Mouse (Mus musculus): Measurements from ENCODE around the gene Gipc2. TPM values are rescaled to one million over a fixed set of nuclear protein-coding genes. Genes with fewer than 3 reads are reported as not detected.

The Gipc2 gene
- polyA plus RNA-seq, 1 experiment from 2014 or later: 1.5 TPM

DNA sequence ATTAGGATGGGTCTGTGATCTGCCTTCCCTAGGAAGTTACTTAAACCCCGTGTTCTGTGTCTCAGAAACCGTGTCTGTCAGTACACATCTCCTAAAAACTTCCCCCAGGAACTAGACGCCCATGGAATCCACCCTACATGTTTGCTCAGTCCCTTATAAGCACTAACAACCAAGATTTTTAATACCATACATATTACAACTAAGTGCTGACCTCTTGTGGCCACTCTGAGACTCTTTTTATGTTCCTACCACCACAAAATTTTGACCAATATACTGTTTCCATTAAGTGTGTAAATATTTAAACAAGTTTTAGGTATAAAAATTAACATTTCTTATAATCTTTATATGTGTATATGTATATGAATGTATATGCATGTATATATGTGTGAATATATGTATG is 71.0 kb downstream of the Gipc2 start:
- Histone ChIP-seq H3K9me3 (ENCODE audit: control insufficient read depth, low read length) (no peaks in the 10 kb centered on the region), H3K27ac (ENCODE audit: low read depth, low read length) (no peak overlapping the region), H3K9ac (ENCODE audit: low read length) (no peak overlapping the region), H3K36me3 (ENCODE audit: control insufficient read depth, insufficient read depth, low read length) (no peaks in the 10 kb centered on the region), H3K4me3 (ENCODE audit: low read depth, low read length) (no peak overlapping the region), H3K4me2 (no peak overlapping the region), H3K4me1 (ENCODE audit: control insufficient read depth, insufficient read depth, low read length) (no peaks in the 10 kb centered on the region), H3K27me3 (ENCODE audit: control insufficient read depth, insufficient read depth, low read length) (no peaks in the 10 kb centered on the region)
- peak; percentile 31; the same call in 1 of the 2 replicates for ATAC-seq (ENCODE audit: low FRiP score)
- 10% methylated on average over 3 of the region's 3 CpGs for WGBS
- peak; percentile 85 for DNase-seq (ENCODE audit: low spot score, missing footprints)

DNA sequence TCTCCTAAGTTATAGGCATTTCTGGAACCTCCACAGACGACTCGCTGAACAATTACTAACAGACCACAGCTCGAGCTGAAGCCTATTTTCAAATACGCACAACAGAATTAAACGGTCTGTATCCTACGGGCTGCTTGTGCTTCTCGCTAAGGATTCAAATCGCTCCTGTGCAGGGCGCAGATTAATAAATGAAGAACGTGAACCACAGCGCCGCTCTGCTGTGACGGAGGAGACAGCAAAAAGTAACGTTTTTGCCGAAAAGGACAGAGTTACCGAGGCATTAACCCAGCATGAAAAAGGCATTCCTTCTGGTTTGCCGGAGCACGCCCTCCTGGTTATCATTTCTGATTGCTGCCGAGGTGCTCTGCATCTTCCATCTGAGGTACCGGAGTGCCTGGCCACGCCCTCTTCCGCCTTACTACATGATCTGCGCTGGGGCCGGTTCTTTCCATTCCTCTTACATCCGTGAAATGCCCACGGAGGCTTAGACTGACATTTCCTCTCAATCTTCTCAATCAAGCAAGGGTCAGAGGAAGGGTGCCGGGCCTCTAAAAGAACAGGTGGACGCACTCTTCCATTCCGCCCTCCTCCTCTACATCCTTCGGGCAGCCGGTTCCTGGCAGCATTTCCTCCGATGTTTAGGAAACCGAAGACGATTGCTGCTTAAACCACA is 73.5 kb downstream of the Gipc2 start:
- Histone ChIP-seq H3K4me1 (ENCODE audit: control insufficient read depth, insufficient read depth, low read length) (no peaks in the 10 kb centered on the region), H3K27ac (ENCODE audit: low read depth, low read length) (no peak overlapping the region), H3K4me2 (peak overlapping the region; percentile 44), H3K9me3 (ENCODE audit: control insufficient read depth, low read length) (no peaks in the 10 kb centered on the region), H3K9ac (ENCODE audit: low read length) (no peak overlapping the region; the same call in 1 of the 2 replicates), H3K4me3 (ENCODE audit: low read depth, low read length) (peak overlapping the region; percentile 19), H3K27me3 (ENCODE audit: control insufficient read depth, insufficient read depth, low read length) (no peaks in the 10 kb centered on the region), H3K36me3 (ENCODE audit: control insufficient read depth, insufficient read depth, low read length) (no peaks in the 10 kb centered on the region)
- ATAC-seq (ENCODE audit: low FRiP score) (no peak), DNase-seq (ENCODE audit: low spot score, missing footprints) (no peak)
- WGBS: 60% methylated on average over 34 of the region's 34 CpGs

DNA sequence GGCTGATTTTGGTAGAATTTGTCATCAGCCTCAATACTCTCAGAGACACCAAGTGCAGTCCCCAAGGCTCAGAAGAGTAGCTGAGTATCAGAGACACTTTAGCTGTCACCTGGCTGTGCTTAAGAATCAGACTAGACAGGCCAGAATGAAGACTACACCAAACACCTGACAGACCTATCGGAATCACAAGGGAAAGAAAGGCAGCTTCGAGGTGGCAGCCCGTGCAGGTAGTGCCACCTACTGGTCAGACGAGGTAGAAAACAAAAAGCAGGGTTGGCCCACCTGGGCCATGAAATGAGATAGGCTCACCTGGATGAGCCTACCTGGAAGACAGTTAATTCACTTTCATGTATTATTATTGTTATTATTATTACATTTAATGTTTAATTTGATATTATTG is 76.9 kb downstream of the Gipc2 start:
- 10% methylated on average over 4 of the region's 4 CpGs for WGBS

DNA sequence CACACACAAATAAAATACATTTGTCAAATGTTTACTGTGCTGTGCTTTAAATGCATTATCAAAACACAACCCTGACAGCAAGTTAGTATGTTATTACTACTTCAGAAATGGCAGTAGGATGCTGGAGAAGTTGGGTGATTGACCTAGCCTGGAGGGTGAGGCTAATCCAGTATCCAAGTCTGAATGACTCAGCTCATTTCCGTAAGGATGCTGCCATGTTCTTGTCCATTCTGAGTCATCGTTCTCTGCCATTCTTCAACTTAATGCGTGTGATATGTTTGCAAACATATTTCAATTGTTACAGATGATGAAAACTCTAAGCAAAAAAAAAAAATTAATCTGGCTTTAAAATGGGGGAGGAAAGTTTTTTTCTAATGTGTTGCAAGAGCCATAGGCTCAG is 84.6 kb downstream of the Gipc2 start:
- WGBS: 91% methylated on average over 3 of the region's 3 CpGs
- no peak for ATAC-seq (ENCODE audit: low FRiP score)

More for the DNA sequence above, 76.9 kb downstream of the Gipc2 start:
- Histone ChIP-seq H3K9ac (ENCODE audit: low read length) (no peak overlapping the region), H3K27ac (ENCODE audit: low read depth, low read length) (no peak overlapping the region), H3K9me3 (ENCODE audit: control insufficient read depth, low read length) (no peaks in the 10 kb centered on the region), H3K4me2 (no peak overlapping the region), H3K36me3 (ENCODE audit: control insufficient read depth, insufficient read depth, low read length) (no peaks in the 10 kb centered on the region), H3K4me1 (ENCODE audit: control insufficient read depth, insufficient read depth, low read length) (no peaks in the 10 kb centered on the region), H3K27me3 (ENCODE audit: control insufficient read depth, insufficient read depth, low read length) (no peaks in the 10 kb centered on the region), H3K4me3 (ENCODE audit: low read depth, low read length) (no peak overlapping the region)
- ATAC-seq (ENCODE audit: low FRiP score) (peak; percentile 54; the same call in 1 of the 2 replicates), DNase-seq (ENCODE audit: low spot score, missing footprints) (no peak)

DNA sequence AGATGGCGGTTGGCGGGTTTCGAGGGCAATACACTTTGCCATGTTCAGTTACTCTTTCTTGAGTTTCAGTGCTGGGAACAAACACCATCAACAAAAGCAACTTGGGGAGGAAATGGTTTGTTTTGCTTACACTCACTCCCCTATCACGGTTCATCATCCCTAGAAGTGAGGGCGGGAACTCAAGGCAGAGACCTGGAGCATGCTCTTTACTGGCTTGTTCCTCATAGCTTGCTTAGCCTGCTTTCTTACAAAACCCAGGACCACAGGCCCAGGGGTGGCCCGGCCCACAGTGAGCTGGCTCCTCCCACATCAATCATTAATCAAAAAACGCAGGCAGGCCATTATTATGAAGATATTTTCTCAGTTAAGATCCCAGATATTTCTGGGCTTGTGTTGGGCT is 89.9 kb downstream of the Gipc2 start:
- no peak for ATAC-seq (ENCODE audit: low FRiP score)
- Histone ChIP-seq H3K27me3 (ENCODE audit: control insufficient read depth, insufficient read depth, low read length) (no peaks in the 10 kb centered on the region), H3K9me3 (ENCODE audit: control insufficient read depth, low read length) (no peaks in the 10 kb centered on the region), H3K36me3 (ENCODE audit: control insufficient read depth, insufficient read depth, low read length) (no peaks in the 10 kb centered on the region), H3K4me3 (ENCODE audit: low read depth, low read length) (no peak overlapping the region), H3K4me1 (ENCODE audit: control insufficient read depth, insufficient read depth, low read length) (no peaks in the 10 kb centered on the region), H3K27ac (ENCODE audit: low read depth, low read length) (no peak overlapping the region), H3K4me2 (no peak overlapping the region), H3K9ac (ENCODE audit: low read length) (no peak overlapping the region)
- 87% methylated on average over 7 of the region's 7 CpGs for WGBS
- DNase-seq (ENCODE audit: low spot score, missing footprints): no peak

More for the DNA sequence above, 84.6 kb downstream of the Gipc2 start:
- DNase-seq (ENCODE audit: low spot score, missing footprints): no peak
- Histone ChIP-seq H3K4me3 (ENCODE audit: low read depth, low read length) (no peak overlapping the region), H3K36me3 (ENCODE audit: control insufficient read depth, insufficient read depth, low read length) (no peaks in the 10 kb centered on the region), H3K4me1 (ENCODE audit: control insufficient read depth, insufficient read depth, low read length) (no peaks in the 10 kb centered on the region), H3K9ac (ENCODE audit: low read length) (no peak overlapping the region), H3K27me3 (ENCODE audit: control insufficient read depth, insufficient read depth, low read length) (no peaks in the 10 kb centered on the region), H3K4me2 (no peak overlapping the region), H3K9me3 (ENCODE audit: control insufficient read depth, low read length) (no peaks in the 10 kb centered on the region), H3K27ac (ENCODE audit: low read depth, low read length) (no peak overlapping the region)

DNA sequence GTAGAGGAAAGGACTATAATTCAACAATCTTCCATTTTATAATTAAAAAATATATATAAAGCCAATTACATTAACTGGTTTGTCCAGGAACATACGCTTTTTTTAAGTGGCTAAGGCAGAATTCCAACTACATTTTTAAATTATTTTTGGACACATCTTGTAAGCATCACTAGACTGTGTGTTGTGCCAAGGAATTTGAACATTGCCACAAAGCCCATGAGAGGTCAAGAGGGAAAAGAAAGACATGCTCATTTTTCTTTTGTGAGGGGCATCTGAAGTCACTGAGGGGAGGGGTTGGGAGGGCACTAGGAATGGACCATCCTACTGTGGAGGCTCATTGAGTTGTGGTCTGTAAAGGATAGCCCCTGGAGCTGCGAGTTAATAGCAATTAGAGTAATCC is 97.0 kb downstream of the Gipc2 start:
- Histone ChIP-seq H3K9me3 (ENCODE audit: control insufficient read depth, low read length) (no peaks in the 10 kb centered on the region), H3K27me3 (ENCODE audit: control insufficient read depth, insufficient read depth, low read length) (no peaks in the 10 kb centered on the region), H3K9ac (ENCODE audit: low read length) (no peak overlapping the region), H3K4me1 (ENCODE audit: control insufficient read depth, insufficient read depth, low read length) (no peaks in the 10 kb centered on the region), H3K36me3 (ENCODE audit: control insufficient read depth, insufficient read depth, low read length) (no peaks in the 10 kb centered on the region), H3K4me2 (no peak overlapping the region), H3K4me3 (ENCODE audit: low read depth, low read length) (no peak overlapping the region), H3K27ac (ENCODE audit: low read depth, low read length) (no peak overlapping the region)
- no peak for DNase-seq (ENCODE audit: low spot score, missing footprints)
- no peak for ATAC-seq (ENCODE audit: low FRiP score)
- 88% methylated on average over 2 of the region's 2 CpGs for WGBS

DNA sequence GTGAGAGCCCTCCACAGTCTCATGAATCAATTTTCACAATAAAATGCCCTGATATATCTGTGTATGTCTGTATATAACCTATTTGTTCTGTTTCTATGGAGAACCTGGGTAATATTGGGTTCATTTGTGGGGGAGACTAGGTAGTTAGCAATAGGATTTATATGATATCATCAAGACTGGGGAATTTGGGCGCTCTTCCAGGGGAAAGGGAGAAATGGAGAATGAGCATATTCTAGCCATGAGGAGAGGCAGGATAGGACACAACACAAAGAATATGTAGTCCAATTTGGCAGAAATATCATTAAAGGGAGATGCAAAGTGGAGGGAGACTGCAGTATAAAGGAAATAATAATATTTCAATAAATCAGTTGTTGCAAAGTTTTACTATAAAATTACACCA is 97.7 kb downstream of the Gipc2 start:
- Histone ChIP-seq H3K36me3 (ENCODE audit: control insufficient read depth, insufficient read depth, low read length) (no peaks in the 10 kb centered on the region), H3K9me3 (ENCODE audit: control insufficient read depth, low read length) (no peaks in the 10 kb centered on the region), H3K27me3 (ENCODE audit: control insufficient read depth, insufficient read depth, low read length) (no peaks in the 10 kb centered on the region), H3K9ac (ENCODE audit: low read length) (no peak overlapping the region), H3K4me3 (ENCODE audit: low read depth, low read length) (no peak overlapping the region), H3K27ac (ENCODE audit: low read depth, low read length) (no peak overlapping the region), H3K4me1 (ENCODE audit: control insufficient read depth, insufficient read depth, low read length) (no peaks in the 10 kb centered on the region), H3K4me2 (no peak overlapping the region)
- 93% methylated on average over 1 of the region's 1 CpGs for WGBS
- ATAC-seq (ENCODE audit: low FRiP score): no peak
- no peak for DNase-seq (ENCODE audit: low spot score, missing footprints)

DNA sequence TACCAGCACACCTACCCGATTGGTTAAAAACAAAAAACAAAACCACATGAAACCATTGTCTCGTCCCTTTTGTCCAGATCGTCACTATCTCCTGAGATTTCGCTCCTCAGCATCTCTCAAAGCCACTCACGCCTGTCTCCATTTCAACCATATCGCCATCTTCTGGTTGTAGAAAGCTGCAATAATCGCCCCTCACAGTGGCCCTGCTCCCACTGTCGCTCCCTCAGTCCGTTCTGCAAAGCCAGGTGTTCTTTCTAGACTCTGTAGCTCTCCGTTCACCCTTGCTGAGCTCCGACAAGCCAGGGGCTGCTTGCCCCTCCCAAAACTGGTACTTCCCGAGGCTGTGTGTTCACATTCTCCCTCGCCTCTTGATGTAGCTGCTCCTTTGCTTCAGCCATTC is 99.3 kb downstream of the Gipc2 start:
- no peak overlapping the region for H3K9ac ChIP-seq (ENCODE audit: low read length)

DNA sequence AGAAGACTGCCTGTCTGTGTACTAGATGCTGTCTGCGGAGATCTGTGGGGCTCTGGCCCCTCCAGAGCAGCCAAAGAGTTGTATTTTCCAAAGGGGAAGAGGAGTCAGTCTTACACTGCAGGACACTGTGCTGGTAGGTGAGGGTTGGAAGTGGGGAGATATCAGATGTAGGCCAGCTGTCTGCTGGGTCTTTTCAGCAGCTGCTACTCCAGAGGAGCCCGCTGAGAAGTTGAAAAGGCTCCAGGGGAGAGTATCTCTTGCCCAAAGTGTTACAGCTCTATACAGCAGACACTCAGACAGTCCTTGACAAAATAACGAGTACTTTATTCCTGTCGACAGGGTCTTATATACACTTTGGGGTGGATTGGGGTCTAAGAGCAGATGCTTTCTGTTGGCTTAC is 100.2 kb downstream of the Gipc2 start:
- H3K9me3 ChIP-seq (ENCODE audit: control insufficient read depth, low read length): no peaks in the 10 kb centered on the region
- ATAC-seq (ENCODE audit: low FRiP score) (no peak), DNase-seq (ENCODE audit: low spot score, missing footprints) (no peak)
- no peak overlapping the region for H3K9ac ChIP-seq (ENCODE audit: low read length)
- 61% methylated on average over 4 of the region's 4 CpGs for WGBS
- H3K4me2 ChIP-seq: no peak overlapping the region
- H3K27me3 ChIP-seq (ENCODE audit: control insufficient read depth, insufficient read depth, low read length): no peaks in the 10 kb centered on the region
- no peaks in the 10 kb centered on the region for H3K4me1 ChIP-seq (ENCODE audit: control insufficient read depth, insufficient read depth, low read length)
- H3K4me3 ChIP-seq (ENCODE audit: low read depth, low read length): no peak overlapping the region
- H3K36me3 ChIP-seq (ENCODE audit: control insufficient read depth, insufficient read depth, low read length): no peaks in the 10 kb centered on the region
- no peak overlapping the region for H3K27ac ChIP-seq (ENCODE audit: low read depth, low read length)

More for the DNA sequence above, 99.3 kb downstream of the Gipc2 start:
- Histone ChIP-seq H3K4me3 (ENCODE audit: low read depth, low read length) (no peak overlapping the region), H3K27ac (ENCODE audit: low read depth, low read length) (no peak overlapping the region), H3K4me2 (peak overlapping the region; percentile 22; the same call in 1 of the 2 replicates), H3K9me3 (ENCODE audit: control insufficient read depth, low read length) (no peaks in the 10 kb centered on the region), H3K4me1 (ENCODE audit: control insufficient read depth, insufficient read depth, low read length) (no peaks in the 10 kb centered on the region), H3K36me3 (ENCODE audit: control insufficient read depth, insufficient read depth, low read length) (no peaks in the 10 kb centered on the region), H3K27me3 (ENCODE audit: control insufficient read depth, insufficient read depth, low read length) (no peaks in the 10 kb centered on the region)
- WGBS: 27% methylated on average over 13 of the region's 13 CpGs
- DNase-seq (ENCODE audit: low spot score, missing footprints) (peak; percentile 87), ATAC-seq (ENCODE audit: low FRiP score) (peak; percentile 58; the same call in 1 of the 2 replicates)
